Mouse (Mus musculus): ENCODE results near the gene Clpb. TPM values are rescaled to one million over a fixed set of nuclear protein-coding genes. Genes with fewer than 3 reads are reported as not detected.

Gene Clpb
- polyA plus RNA-seq, 1 experiment from 2014 or later: 51.4 TPM

- H3K4me3 ChIP-seq (replicated peaks): no peak overlapping the region
- H3K4me2 ChIP-seq (replicated peaks): no peak overlapping the region; the same call in 1 of the 2 replicates
- H3K9me3 ChIP-seq: no peaks in the 10 kb centered on the region
- H3K27me3 ChIP-seq (replicated peaks): no peaks in the 10 kb centered on the region
- no peak overlapping the region for H3K27ac ChIP-seq
- WGBS: 71% methylated on average over 3 of the region's 3 CpGs
- peaks cover 29% of the 10 kb centered on the region for H3K4me1 ChIP-seq (replicated peaks)
- H3K9ac ChIP-seq: no peak overlapping the region
- ATAC-seq: no peak
- peaks cover 42% of the 10 kb centered on the region for H3K36me3 ChIP-seq
These were observed 170.6 kb downstream of the Clpb start for GRCm38 (mm10) chr7:101833916-101834584.

GRCm38 (mm10) chr7:101834903-101835302, 171.5 kb downstream of the Clpb start:
- peak overlapping the region; percentile 77 for H3K4me2 ChIP-seq (replicated peaks)
- H3K4me3 ChIP-seq (replicated peaks): no peak overlapping the region
- peaks cover 35% of the 10 kb centered on the region for H3K36me3 ChIP-seq
- no peaks in the 10 kb centered on the region for H3K27me3 ChIP-seq (replicated peaks)
- no peak for ATAC-seq
- H3K9ac ChIP-seq: 0 out of 2 replicates have a peak overlapping the region, but pooled peaks have one; percentile 99
- H3K9me3 ChIP-seq: no peaks in the 10 kb centered on the region
- no peak overlapping the region for H3K27ac ChIP-seq
- peaks cover 30% of the 10 kb centered on the region for H3K4me1 ChIP-seq (replicated peaks)
- WGBS: 52% methylated on average over 3 of the region's 3 CpGs

DNA sequence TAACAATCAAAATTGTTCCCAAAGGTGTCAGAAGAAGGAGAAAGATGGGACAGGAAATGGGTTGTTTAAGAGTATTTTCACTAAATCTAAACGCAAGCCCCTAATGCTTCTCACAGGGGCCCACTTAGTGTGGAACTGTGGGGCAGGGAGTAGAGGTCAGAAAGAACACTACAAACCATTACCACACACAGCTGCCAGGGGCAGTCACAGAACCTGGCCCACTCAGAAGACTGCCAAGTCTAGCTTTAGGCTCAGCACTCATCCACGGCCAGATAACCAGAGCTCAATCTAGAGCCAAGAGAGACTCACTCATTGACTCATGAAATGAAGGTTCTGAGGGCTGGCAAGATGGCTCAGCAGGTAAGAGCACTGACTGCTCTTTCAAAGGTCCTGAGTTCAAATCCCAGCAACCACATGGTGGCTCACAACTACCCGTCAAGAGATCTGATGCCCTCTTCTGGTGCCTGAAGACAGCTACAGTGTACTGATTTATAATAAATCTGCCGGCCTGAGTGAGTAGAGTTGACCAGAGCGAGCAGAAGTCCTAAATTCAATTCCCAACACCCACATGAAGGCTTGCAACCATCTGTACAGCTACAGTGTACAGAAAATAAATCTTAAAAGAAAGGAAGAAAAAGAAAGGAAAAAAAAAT, 172.2 kb downstream of the Clpb start:
- Histone ChIP-seq H3K27me3 (replicated peaks) (no peaks in the 10 kb centered on the region), H3K4me3 (replicated peaks) (peak overlapping the region; percentile 83), H3K9ac (peak overlapping the region; percentile 99), H3K36me3 (peaks cover 30% of the 10 kb centered on the region), H3K27ac (peak overlapping the region; percentile 95), H3K4me2 (replicated peaks) (peak overlapping the region; percentile 77), H3K4me1 (replicated peaks) (peaks cover 30% of the 10 kb centered on the region), H3K9me3 (no peaks in the 10 kb centered on the region)
- WGBS: 29% methylated on average over 5 of the region's 5 CpGs
- no peak for ATAC-seq

DNA sequence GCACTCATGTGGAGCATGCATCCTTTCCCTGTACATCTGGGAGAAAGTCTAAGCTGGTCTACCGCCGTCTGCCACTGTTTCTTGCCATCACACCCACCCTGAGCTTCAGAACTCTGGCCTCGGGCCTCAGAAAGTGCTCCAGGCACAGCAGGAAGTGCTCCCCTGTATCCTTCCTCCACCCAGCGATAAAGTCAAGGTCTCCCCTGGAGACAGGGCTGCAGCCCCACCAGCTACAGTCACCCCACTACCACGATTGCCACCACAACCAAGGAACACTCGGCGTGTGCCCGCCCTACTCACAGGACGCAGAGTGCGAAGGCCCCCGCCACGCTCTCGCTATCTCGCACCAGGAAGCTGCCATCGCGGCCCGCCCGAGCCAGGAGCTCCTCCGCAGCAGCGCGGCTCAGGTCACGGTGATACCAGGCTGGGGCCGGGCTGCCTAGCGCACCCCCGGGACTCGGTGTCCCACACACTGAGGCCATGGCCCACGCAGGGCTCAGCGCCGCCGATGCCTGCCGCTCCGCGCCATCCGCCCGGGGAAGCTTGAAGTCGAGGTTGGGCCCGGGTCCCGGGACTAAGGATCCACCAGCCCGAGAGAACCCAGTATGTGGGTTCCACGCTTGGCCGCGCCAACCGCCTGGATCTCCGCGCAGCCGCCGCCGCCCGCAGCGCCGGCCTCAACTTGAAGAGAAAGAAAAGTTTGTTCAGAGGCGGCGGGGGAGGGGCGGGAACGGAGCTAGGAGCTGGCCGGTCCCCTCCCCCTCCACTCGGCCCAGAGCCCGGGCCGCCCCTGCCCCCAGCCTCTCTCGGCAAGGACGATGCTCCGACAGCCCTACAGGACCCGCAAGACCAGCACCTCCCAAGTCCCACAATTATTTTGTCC, 173.1 kb downstream of the Clpb start:
- Histone ChIP-seq H3K36me3 (peaks cover 20% of the 10 kb centered on the region), H3K9ac (peak overlapping the region; percentile 99), H3K27me3 (replicated peaks) (no peaks in the 10 kb centered on the region), H3K4me2 (replicated peaks) (peak overlapping the region; percentile 77), H3K4me3 (replicated peaks) (peak overlapping the region; percentile 83), H3K9me3 (no peaks in the 10 kb centered on the region), H3K4me1 (replicated peaks) (peaks cover 30% of the 10 kb centered on the region), H3K27ac (peak overlapping the region; percentile 95)
- under 1% methylated on average over 63 of the region's 63 CpGs for WGBS
- peak; percentile 61 for ATAC-seq

DNA sequence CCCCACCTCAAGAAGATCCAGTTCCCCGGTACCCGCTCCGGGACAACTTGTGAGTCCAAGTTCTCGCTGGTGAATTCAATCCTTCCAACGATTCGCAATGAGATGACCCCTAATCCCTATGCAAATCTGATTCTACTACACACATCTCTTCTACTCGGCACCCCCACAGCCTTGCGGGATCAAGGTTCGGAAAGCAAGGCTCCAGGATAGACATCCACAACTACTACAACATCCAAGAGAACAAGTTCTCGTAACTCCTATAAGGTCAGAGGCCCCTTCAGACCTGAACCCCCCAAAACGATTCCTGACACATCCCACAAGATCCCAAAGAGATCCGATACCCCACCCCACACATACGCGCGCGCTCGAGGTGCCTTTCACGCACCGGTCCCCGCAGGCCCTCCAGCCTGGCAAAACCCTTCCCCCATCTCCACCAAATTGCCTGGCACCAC, 173.7 kb downstream of the Clpb start:
- WGBS: under 1% methylated on average over 20 of the region's 20 CpGs
- peak overlapping the region; percentile 77 for H3K4me2 ChIP-seq (replicated peaks)
- H3K27ac ChIP-seq: peak overlapping the region; percentile 95
- peak overlapping the region; percentile 99 for H3K9ac ChIP-seq
- peaks cover 30% of the 10 kb centered on the region for H3K4me1 ChIP-seq (replicated peaks)
- H3K27me3 ChIP-seq (replicated peaks): no peaks in the 10 kb centered on the region
- peak; percentile 8 for ATAC-seq
- H3K36me3 ChIP-seq: peaks cover 14% of the 10 kb centered on the region
- no peaks in the 10 kb centered on the region for H3K9me3 ChIP-seq
- H3K4me3 ChIP-seq (replicated peaks): peak overlapping the region; percentile 83

GRCm38 (mm10) chr7:101837606-101838471, 174.4 kb downstream of the Clpb start, which contains the start of gene Inppl1:
TSS of gene Inppl1 (minus strand) at chr7:101838229.
- Histone ChIP-seq H3K27ac (peak within 1 kb of the TSS; percentile 95), H3K27me3 (replicated peaks) (no peaks in the 10 kb centered on the region), H3K4me3 (replicated peaks) (peak within 1 kb of the TSS; percentile 83), H3K4me2 (replicated peaks) (peak within 1 kb of the TSS; percentile 77), H3K36me3 (peaks cover 7% of the 10 kb centered on the region), H3K9me3 (no peaks in the 10 kb centered on the region), H3K9ac (peak within 1 kb of the TSS; percentile 99), H3K4me1 (replicated peaks) (peaks cover 30% of the 10 kb centered on the region)
- under 1% methylated on average over 64 of the region's 64 CpGs for WGBS
- ATAC-seq: peak; percentile 88

DNA sequence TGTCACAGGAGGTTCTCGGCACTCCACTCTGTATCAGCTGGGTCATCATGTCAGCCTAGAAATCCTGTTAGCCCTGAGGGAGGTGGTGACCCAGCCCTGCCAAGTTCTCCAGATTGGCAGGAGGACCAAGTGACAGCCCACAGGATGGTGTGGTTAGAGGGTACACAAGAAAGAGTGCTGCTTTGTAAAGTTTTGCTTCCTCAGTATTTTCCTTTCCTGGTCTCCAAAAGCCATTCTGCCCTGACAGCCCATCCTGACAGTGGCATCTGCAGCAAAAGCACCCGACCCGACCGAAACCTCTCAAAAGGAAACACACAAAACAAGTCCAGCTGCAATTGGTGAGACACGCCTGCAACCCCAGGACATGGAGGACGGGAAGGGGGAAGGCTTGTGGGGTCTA, 180.8 kb downstream of the Clpb start:
- Histone ChIP-seq H3K27me3 (replicated peaks) (no peaks in the 10 kb centered on the region), H3K4me2 (replicated peaks) (no peak overlapping the region), H3K4me3 (replicated peaks) (no peak overlapping the region), H3K36me3 (no peaks in the 10 kb centered on the region), H3K9ac (no peak overlapping the region), H3K4me1 (replicated peaks) (no peaks in the 10 kb centered on the region; the same call in 1 of the 2 replicates), H3K9me3 (no peaks in the 10 kb centered on the region), H3K27ac (no peak overlapping the region)
- ATAC-seq: no peak
- 69% methylated on average over 6 of the region's 6 CpGs for WGBS

Other genes with a start within 250 kb of the Clpb start
- gene Pde2a, start 241.9 kb upstream of the Clpb start, polyA plus RNA-seq (2015; fragmentation: Nextera tagmentation; extraction: Ambion mirVana): 15.4 and 16.6 TPM in 2 replicates
- 0.47 and 0.55 TPM in 2 replicates for gene Art2b, start 78.0 kb upstream of the Clpb start, polyA plus RNA-seq (2015; fragmentation: Nextera tagmentation; extraction: Ambion mirVana)
- 3.4 and 4.2 TPM in 2 replicates for gene Phox2a, start 154.7 kb downstream of the Clpb start, polyA plus RNA-seq (2015; fragmentation: Nextera tagmentation; extraction: Ambion mirVana)
- gene Inppl1, start 174.6 kb downstream of the Clpb start, polyA plus RNA-seq (2015; fragmentation: Nextera tagmentation; extraction: Ambion mirVana): 34.9 and 35.4 TPM in 2 replicates
- gene Folr2, start 193.6 kb downstream of the Clpb start, polyA plus RNA-seq (2015; fragmentation: Nextera tagmentation; extraction: Ambion mirVana): 2.3 and 2.9 TPM in 2 replicates
- 71.5 and 74.7 TPM in 2 replicates for gene Anapc15, start 200.1 kb downstream of the Clpb start, polyA plus RNA-seq (2015; fragmentation: Nextera tagmentation; extraction: Ambion mirVana)
- 121 and 149 TPM in 2 replicates for gene Folr1, start 207.2 kb downstream of the Clpb start, polyA plus RNA-seq (2015; fragmentation: Nextera tagmentation; extraction: Ambion mirVana)
- 184 and 199 TPM in 2 replicates for gene Lamtor1, start 242.3 kb downstream of the Clpb start, polyA plus RNA-seq (2015; fragmentation: Nextera tagmentation; extraction: Ambion mirVana)
- gene Tomt, start 242.7 kb downstream of the Clpb start, polyA plus RNA-seq (2015; fragmentation: Nextera tagmentation; extraction: Ambion mirVana): 0.29 and 0.38 TPM in 2 replicates

All from intestine, embryonic 15.5 days (tissue).